Mouse (Mus musculus): ENCODE data around the gene Chmp6. TPM values are rescaled to one million over a fixed set of nuclear protein-coding genes. Genes with fewer than 3 reads are reported as not detected.

Gene Chmp6
- polyA plus RNA-seq, 1 experiment from 2014 or later = 109 TPM

DNA sequence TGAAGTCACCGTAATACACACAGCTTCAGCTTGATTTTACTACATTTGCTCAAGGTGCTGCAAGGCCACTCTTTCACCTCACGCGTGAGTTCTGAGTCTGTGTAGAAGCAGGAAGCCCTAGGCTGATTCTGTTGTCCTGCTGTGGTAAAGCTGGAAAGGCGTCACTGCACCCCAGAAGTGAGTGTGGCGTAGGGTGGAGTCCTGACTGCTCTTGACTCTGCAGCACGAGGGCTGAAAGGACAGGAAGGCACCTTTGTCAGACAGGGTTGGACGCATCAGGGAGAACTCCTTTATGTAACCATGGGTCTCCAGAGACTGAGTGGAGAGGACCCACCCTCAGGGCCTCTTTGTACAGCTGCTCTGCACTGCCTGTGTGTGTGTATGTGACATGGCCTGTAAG, 36.1 kb upstream of the Chmp6 start:
- Histone ChIP-seq H3K4me3 (ENCODE audit: low read depth, low read length) (no peak overlapping the region), H3K4me1 (ENCODE audit: control insufficient read depth, insufficient read depth, low read length) (no peaks in the 10 kb centered on the region), H3K9me3 (ENCODE audit: control insufficient read depth, low read length) (no peaks in the 10 kb centered on the region), H3K36me3 (ENCODE audit: control insufficient read depth, insufficient read depth, low read length) (peaks cover 19% of the 10 kb centered on the region), H3K27ac (replicated peaks; ENCODE audit: low read depth, low read length) (no peak overlapping the region), H3K9ac (ENCODE audit: low read length) (no peak overlapping the region), H3K27me3 (ENCODE audit: control insufficient read depth, insufficient read depth, low read length) (no peaks in the 10 kb centered on the region), H3K4me2 (ENCODE audit: low read depth, severe bottlenecking) (no peak overlapping the region)
- DNase-seq (ENCODE audit: low spot score) (no peak), ATAC-seq (ENCODE audit: insufficient number of reproducible peaks, low FRiP score, low TSS enrichment, low read depth) (no peak)
- 89% methylated on average over 7 of the region's 7 CpGs for WGBS

- 91% methylated on average over 5 of the region's 5 CpGs for WGBS
- Histone ChIP-seq H3K27me3 (ENCODE audit: control insufficient read depth, insufficient read depth, low read length) (no peaks in the 10 kb centered on the region), H3K9ac (ENCODE audit: low read length) (no peak overlapping the region), H3K4me2 (ENCODE audit: low read depth, severe bottlenecking) (no peak overlapping the region), H3K9me3 (ENCODE audit: control insufficient read depth, low read length) (no peaks in the 10 kb centered on the region), H3K36me3 (ENCODE audit: control insufficient read depth, insufficient read depth, low read length) (peaks cover 10% of the 10 kb centered on the region), H3K4me1 (ENCODE audit: control insufficient read depth, insufficient read depth, low read length) (no peaks in the 10 kb centered on the region), H3K27ac (replicated peaks; ENCODE audit: low read depth, low read length) (no peak overlapping the region), H3K4me3 (ENCODE audit: low read depth, low read length) (no peak overlapping the region)
- DNase-seq (ENCODE audit: low spot score) (no peak), ATAC-seq (ENCODE audit: insufficient number of reproducible peaks, low FRiP score, low TSS enrichment, low read depth) (no peak)
Measured at GRCm38 (mm10) chr11:119879573-119879972, 33.7 kb upstream of the Chmp6 start.

- Histone ChIP-seq H3K9me3 (ENCODE audit: control insufficient read depth, low read length) (no peaks in the 10 kb centered on the region), H3K9ac (ENCODE audit: low read length) (no peak overlapping the region), H3K36me3 (ENCODE audit: control insufficient read depth, insufficient read depth, low read length) (peaks cover 4% of the 10 kb centered on the region; the same call in 1 of the 2 replicates), H3K4me2 (ENCODE audit: low read depth, severe bottlenecking) (no peak overlapping the region), H3K4me3 (ENCODE audit: low read depth, low read length) (no peak overlapping the region), H3K27me3 (ENCODE audit: control insufficient read depth, insufficient read depth, low read length) (no peaks in the 10 kb centered on the region), H3K27ac (replicated peaks; ENCODE audit: low read depth, low read length) (no peak overlapping the region), H3K4me1 (ENCODE audit: control insufficient read depth, insufficient read depth, low read length) (no peaks in the 10 kb centered on the region)
- no peak for ATAC-seq (ENCODE audit: insufficient number of reproducible peaks, low FRiP score, low TSS enrichment, low read depth)
- DNase-seq (ENCODE audit: low spot score) = no peak
- WGBS = 47% methylated on average over 2 of the region's 2 CpGs
Measured at GRCm38 (mm10) chr11:119883646-119884045, 29.6 kb upstream of the Chmp6 start.

DNA sequence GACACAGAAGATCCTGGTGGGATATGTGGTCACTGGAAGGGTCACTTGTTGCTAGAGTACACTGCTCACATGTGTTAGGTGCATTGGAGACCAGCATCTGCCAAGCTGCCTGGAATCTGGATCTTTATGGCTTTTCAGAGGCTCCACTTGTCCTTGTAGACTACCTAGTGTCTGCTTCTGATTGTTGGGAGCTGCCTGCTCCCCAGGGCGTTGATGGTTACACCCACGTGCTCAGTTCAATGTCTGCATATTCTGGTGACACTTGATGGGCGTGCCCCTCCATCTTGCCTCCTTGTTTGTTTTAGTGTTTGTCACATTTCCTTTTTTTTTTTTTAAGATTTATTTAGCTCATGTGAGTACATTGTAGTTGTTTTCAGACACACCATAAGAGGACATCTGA, 23.3 kb upstream of the Chmp6 start:
- 92% methylated on average over 3 of the region's 3 CpGs for WGBS
- no peak for ATAC-seq (ENCODE audit: insufficient number of reproducible peaks, low FRiP score, low TSS enrichment, low read depth)
- no peaks in the 10 kb centered on the region for H3K9me3 ChIP-seq (ENCODE audit: control insufficient read depth, low read length)
- H3K4me1 ChIP-seq (ENCODE audit: control insufficient read depth, insufficient read depth, low read length) = no peaks in the 10 kb centered on the region
- H3K27ac ChIP-seq (replicated peaks; ENCODE audit: low read depth, low read length) = no peak overlapping the region
- no peak overlapping the region for H3K4me2 ChIP-seq (ENCODE audit: low read depth, severe bottlenecking)
- DNase-seq (ENCODE audit: low spot score) = no peak
- no peaks in the 10 kb centered on the region for H3K27me3 ChIP-seq (ENCODE audit: control insufficient read depth, insufficient read depth, low read length)
- no peak overlapping the region for H3K4me3 ChIP-seq (ENCODE audit: low read depth, low read length)
- H3K36me3 ChIP-seq (ENCODE audit: control insufficient read depth, insufficient read depth, low read length) = peaks cover 8% of the 10 kb centered on the region
- H3K9ac ChIP-seq (ENCODE audit: low read length) = no peak overlapping the region

- H3K36me3 ChIP-seq (ENCODE audit: control insufficient read depth, insufficient read depth, low read length) = peaks cover 8% of the 10 kb centered on the region
- no peaks in the 10 kb centered on the region for H3K4me1 ChIP-seq (ENCODE audit: control insufficient read depth, insufficient read depth, low read length)
- H3K9me3 ChIP-seq (ENCODE audit: control insufficient read depth, low read length) = no peaks in the 10 kb centered on the region
- DNase-seq (ENCODE audit: low spot score) (no peak), ATAC-seq (ENCODE audit: insufficient number of reproducible peaks, low FRiP score, low TSS enrichment, low read depth) (no peak)
- WGBS = 92% methylated on average over 7 of the region's 7 CpGs
- no peaks in the 10 kb centered on the region for H3K27me3 ChIP-seq (ENCODE audit: control insufficient read depth, insufficient read depth, low read length)
- no peak overlapping the region for H3K4me3 ChIP-seq (ENCODE audit: low read depth, low read length)
- H3K9ac ChIP-seq (ENCODE audit: low read length) = no peak overlapping the region
- H3K27ac ChIP-seq (replicated peaks; ENCODE audit: low read depth, low read length) = no peak overlapping the region
- H3K4me2 ChIP-seq (ENCODE audit: low read depth, severe bottlenecking) = no peak overlapping the region
Measured at GRCm38 (mm10) chr11:119891601-119892215, 21.5 kb upstream of the Chmp6 start.

GRCm38 (mm10) chr11:119893667-119894236, 19.5 kb upstream of the Chmp6 start:
- H3K4me1 ChIP-seq (ENCODE audit: control insufficient read depth, insufficient read depth, low read length) = no peaks in the 10 kb centered on the region
- DNase-seq (ENCODE audit: low spot score) = no peak
- H3K27ac ChIP-seq (replicated peaks; ENCODE audit: low read depth, low read length) = no peak overlapping the region
- H3K4me2 ChIP-seq (ENCODE audit: low read depth, severe bottlenecking) = no peak overlapping the region
- H3K9ac ChIP-seq (ENCODE audit: low read length) = no peak overlapping the region; the same call in 1 of the 2 replicates
- no peaks in the 10 kb centered on the region for H3K27me3 ChIP-seq (ENCODE audit: control insufficient read depth, insufficient read depth, low read length)
- no peak for ATAC-seq (ENCODE audit: insufficient number of reproducible peaks, low FRiP score, low TSS enrichment, low read depth)
- no peak overlapping the region for H3K4me3 ChIP-seq (ENCODE audit: low read depth, low read length)
- WGBS = 46% methylated on average over 10 of the region's 10 CpGs
- H3K36me3 ChIP-seq (ENCODE audit: control insufficient read depth, insufficient read depth, low read length) = peaks cover 7% of the 10 kb centered on the region
- H3K9me3 ChIP-seq (ENCODE audit: control insufficient read depth, low read length) = no peaks in the 10 kb centered on the region

DNA sequence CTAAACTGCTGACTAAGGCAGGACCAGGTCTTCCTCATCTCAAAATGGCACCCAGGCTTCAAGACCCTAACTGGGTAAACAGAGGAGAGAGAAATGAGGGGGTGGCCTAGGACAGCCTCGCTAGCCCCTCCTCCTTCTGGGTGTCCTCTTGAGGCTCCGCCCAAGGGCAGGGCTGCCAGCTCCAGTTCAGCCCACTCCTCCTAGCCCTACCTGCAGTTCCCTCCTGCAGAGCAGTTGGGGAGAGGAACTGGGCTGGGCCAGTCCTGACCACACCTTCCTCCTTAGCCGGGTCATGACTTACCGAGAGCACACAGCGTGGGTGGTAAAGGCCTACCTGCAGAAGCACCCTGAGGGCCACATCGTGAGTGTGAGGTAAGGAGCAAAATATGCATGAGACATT, 18.6 kb upstream of the Chmp6 start:
- DNase-seq (ENCODE audit: low spot score) (no peak), ATAC-seq (ENCODE audit: insufficient number of reproducible peaks, low FRiP score, low TSS enrichment, low read depth) (no peak)
- Histone ChIP-seq H3K36me3 (ENCODE audit: control insufficient read depth, insufficient read depth, low read length) (peaks cover 7% of the 10 kb centered on the region), H3K9me3 (ENCODE audit: control insufficient read depth, low read length) (no peaks in the 10 kb centered on the region), H3K27me3 (ENCODE audit: control insufficient read depth, insufficient read depth, low read length) (no peaks in the 10 kb centered on the region), H3K27ac (replicated peaks; ENCODE audit: low read depth, low read length) (no peak overlapping the region), H3K4me3 (ENCODE audit: low read depth, low read length) (no peak overlapping the region), H3K4me1 (ENCODE audit: control insufficient read depth, insufficient read depth, low read length) (no peaks in the 10 kb centered on the region), H3K4me2 (ENCODE audit: low read depth, severe bottlenecking) (no peak overlapping the region), H3K9ac (ENCODE audit: low read length) (no peak overlapping the region)
- WGBS = 51% methylated on average over 6 of the region's 6 CpGs

GRCm38 (mm10) chr11:119897041-119897440, 16.2 kb upstream of the Chmp6 start:
- DNase-seq (ENCODE audit: low spot score) (no peak), ATAC-seq (ENCODE audit: insufficient number of reproducible peaks, low FRiP score, low TSS enrichment, low read depth) (no peak)
- Histone ChIP-seq H3K4me1 (ENCODE audit: control insufficient read depth, insufficient read depth, low read length) (no peaks in the 10 kb centered on the region), H3K4me2 (ENCODE audit: low read depth, severe bottlenecking) (no peak overlapping the region), H3K27ac (replicated peaks; ENCODE audit: low read depth, low read length) (no peak overlapping the region), H3K9me3 (ENCODE audit: control insufficient read depth, low read length) (no peaks in the 10 kb centered on the region), H3K27me3 (ENCODE audit: control insufficient read depth, insufficient read depth, low read length) (no peaks in the 10 kb centered on the region), H3K4me3 (ENCODE audit: low read depth, low read length) (no peak overlapping the region), H3K36me3 (ENCODE audit: control insufficient read depth, insufficient read depth, low read length) (peaks cover 4% of the 10 kb centered on the region), H3K9ac (ENCODE audit: low read length) (no peak overlapping the region)
- WGBS = 82% methylated on average over 9 of the region's 9 CpGs

- H3K4me3 ChIP-seq (ENCODE audit: low read depth, low read length) = no peak overlapping the region
- ATAC-seq (ENCODE audit: insufficient number of reproducible peaks, low FRiP score, low TSS enrichment, low read depth) (no peak), DNase-seq (ENCODE audit: low spot score) (no peak)
- H3K9ac ChIP-seq (ENCODE audit: low read length) = no peak overlapping the region
- WGBS = 88% methylated on average over 11 of the region's 11 CpGs
- peaks cover 2% of the 10 kb centered on the region; the same call in 1 of the 2 replicates for H3K36me3 ChIP-seq (ENCODE audit: control insufficient read depth, insufficient read depth, low read length)
- no peaks in the 10 kb centered on the region for H3K4me1 ChIP-seq (ENCODE audit: control insufficient read depth, insufficient read depth, low read length)
- H3K27ac ChIP-seq (replicated peaks; ENCODE audit: low read depth, low read length) = no peak overlapping the region
- H3K4me2 ChIP-seq (ENCODE audit: low read depth, severe bottlenecking) = no peak overlapping the region
- H3K27me3 ChIP-seq (ENCODE audit: control insufficient read depth, insufficient read depth, low read length) = no peaks in the 10 kb centered on the region
- no peaks in the 10 kb centered on the region for H3K9me3 ChIP-seq (ENCODE audit: control insufficient read depth, low read length)
Measured at GRCm38 (mm10) chr11:119898976-119899375, 14.3 kb upstream of the Chmp6 start.
